Mouse (Mus musculus) WW6 (cell line): Measurements from ENCODE around the gene Cd274.
"Not testable (repeated sequence)": the region's sequence is repeated elsewhere in the genome, so short reads cannot be mapped to it uniquely, and the experiment has no call there.

Experiments used
- DNase-seq: peaks from one replicate; pipeline ENCODE4 v3.0.0-alpha.2; 2013; ENCODE audit warnings: low read depth, low spot score

Cd274 gene

DNA sequence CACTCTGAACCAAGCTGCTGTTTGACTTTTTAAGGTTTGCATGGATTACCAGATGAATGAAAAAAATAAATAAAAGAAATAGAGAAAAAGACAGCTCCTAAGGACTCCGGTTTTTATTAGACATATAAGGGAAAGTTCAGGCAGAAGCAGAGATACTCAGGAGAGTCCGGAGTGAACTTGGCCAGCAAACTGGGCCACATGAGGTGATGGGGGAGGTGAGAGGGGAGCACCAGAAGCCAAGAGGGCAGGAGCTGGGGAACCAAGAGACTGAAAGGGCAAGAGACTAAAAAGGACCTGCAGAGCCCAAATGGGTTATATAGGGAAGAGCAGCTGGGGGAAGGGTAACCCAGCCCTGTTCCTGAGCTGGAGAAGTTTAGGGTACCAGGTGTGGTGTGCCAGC is 27.5 kb downstream of the Cd274 start:
- DNase-seq, result no peak

DNA sequence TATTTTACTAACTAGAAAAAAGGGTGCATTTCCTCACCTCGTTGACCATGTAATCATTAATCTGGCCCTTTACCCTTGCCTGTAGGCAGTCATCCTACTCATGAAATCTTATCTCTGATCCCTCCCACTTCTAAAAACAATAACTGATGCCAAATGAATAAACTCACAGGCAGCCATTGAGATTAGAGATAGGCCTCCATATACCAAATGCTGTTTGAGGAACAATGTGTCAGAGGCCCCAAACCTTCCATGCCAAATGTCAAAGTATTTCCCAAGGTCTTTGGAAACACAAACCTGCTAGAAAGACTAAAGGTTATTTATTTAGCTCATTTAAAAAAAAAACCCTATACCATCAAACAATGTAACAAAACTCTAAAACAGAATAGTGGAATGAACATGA is 29.1 kb downstream of the Cd274 start:
- no peak for DNase-seq

DNA sequence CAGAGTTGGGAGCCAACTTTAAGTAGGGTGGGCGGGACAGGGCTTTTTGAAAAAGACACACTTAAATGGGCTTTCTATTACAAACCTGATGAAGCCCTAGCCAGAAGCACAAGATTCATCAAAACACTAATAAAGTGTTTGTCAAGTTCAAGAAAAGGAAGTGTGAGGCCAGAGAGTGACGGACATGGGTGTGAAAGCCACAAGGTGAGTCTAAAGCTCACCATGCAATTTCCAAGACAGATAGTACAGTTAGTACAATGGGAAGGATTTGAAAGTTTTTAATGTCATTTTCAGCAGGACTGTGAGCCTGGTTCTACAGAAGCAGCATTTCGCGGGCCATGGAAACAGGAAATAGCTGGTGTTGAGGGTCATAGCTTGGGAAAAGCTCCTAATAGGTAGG is 32.5 kb downstream of the Cd274 start:
- DNase-seq, result no peak

DNA sequence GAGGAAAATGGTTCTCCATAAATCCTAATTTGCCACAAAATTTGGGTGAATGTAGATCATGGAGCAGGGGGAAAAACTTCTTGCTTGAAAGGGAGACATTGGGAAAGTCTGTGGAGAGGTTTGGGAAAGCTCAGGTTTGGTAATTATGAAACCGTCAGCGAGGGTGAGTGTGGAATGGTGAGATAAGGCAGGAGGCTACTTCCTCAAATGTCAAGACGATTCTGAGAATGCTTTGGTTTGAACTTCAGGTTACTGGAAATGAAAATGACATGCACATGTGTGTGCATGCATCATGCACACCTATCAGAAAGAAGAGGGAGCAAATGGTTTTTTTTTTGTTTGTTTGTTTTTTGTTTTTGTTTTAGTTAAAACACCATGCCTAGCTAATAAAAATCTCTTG is 33.2 kb downstream of the Cd274 start:
- DNase-seq, result no peak

DNA sequence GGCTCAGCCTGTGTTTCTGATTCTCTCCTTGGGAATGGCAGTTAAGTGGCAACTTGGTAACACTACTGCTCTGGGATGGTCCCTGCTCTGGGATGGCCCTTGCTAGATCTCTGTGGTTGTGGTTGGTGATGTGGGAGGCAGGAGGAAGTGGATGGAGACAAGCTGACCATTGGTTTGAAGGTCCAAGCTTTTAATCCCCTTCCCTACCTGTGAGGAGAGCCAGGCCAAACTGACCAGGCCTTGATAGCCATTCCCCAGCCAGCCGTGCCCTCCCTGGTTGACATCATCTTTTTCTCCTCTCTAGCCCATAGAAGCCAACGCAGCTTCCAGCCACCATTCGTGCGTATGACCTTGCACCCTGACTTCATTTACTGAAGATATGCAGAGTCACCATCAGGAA is 35.4 kb downstream of the Cd274 start:
- no peak for DNase-seq

DNA sequence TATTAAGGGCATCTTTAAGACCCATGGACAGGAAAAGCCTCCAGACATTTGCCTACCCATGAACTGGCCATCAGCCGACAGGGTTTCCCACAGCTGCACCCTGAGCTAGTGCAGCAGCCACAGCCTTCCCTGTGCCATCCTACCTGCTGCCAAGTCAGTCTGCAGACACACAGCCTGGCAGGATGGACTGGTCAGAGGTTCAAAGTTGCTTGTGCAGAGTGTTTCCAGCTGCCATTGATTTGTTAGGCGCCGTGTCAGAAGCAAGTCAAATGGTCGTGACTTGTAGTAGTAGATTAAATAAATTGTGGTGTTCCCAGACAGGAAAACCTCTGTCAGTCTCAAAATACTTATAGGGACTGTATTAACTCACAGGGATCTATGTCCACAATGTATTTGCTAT is 36.0 kb downstream of the Cd274 start:
- no peak for DNase-seq

DNA sequence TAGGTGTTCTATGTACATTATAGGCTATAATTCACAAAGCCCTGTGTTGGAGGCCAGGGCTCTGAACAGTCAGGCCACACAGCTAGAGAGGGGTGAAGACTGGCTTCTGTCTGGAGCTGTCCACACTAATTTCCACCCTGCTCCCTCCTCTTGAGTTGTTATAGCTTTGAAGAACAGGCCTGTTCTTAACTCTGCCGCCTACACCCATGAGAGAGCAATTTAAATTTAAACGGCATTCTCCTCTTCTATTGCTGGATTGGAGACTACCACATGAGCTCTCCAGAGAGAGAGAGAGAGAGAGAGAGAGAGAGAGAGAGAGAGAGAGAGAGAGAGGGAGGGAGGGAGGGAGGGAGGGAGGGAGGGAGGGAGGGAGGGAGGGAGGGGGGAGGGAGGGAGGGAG is 38.1 kb downstream of the Cd274 start:
- DNase-seq, result no peak

DNA sequence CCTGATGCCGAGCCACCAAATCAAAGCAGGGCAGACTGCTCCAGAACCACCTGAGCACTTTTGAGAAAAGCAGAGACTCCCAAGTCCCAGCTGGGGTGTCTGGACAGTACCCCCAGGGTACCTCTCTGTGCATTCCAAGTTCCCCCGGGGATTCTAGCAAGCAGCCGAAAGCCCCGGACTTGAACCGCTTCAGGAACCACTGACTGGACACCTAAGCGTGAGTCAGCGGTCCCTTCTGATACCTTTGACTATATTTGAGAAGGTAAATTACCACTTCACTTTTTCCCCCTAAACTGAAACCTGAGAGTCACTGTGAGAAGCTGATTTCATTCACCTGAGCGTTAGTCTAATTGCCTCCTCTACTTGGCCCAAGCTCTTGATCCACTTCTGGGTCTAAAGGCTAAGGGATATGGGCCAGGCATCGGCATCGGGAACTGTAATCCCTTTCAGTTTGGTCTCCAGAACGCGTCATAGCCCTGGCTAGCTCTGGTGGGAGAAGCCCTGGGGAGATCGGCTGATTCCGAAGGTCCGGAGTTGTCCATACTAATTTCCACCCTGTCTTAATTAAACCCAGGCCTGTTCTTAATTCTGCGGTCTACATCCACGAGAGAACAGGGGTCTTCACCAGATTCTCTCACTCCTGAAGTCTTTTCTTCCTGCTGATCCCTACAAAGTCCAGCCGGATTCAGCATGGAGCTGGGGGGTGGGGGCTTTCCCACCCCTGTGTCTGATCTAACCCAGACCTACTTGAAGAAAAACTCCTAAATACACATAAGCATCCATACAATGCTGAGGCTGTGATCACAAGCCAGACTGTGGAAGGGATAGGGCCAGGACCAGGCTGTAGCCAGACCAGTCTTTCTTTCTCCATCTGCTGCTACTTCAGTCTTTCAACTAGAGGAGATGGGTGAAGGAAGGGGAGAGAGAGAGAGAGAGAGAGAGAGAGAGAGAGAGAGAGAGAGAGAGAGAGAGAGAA is 39.1 kb downstream of the Cd274 start:
- DNase-seq, result no peak

DNA sequence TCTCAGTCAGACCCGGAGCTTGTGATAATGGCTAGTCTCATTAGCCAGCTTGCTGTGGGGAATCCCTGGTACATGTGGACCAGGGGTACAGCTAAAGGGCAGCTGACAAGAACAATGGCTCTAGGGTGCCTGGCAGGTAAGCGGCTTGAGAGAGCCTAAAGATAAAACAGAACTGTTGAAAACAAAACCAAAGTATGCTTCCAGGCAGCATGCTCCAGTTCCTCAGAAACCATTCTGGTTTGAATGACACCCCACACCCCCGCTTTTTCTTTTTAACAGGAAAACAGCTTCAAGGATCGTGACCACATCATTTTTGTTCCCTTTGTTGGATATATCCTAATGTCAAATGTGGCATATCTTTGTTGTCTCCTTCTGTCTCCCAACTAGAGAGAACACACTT is 43.4 kb downstream of the Cd274 start, which contains the start of gene Pdcd1lg2:
TSS of gene Pdcd1lg2 (plus strand) at position 301 of the 400 bp plus-strand sequence.
- no peak for DNase-seq

DNA sequence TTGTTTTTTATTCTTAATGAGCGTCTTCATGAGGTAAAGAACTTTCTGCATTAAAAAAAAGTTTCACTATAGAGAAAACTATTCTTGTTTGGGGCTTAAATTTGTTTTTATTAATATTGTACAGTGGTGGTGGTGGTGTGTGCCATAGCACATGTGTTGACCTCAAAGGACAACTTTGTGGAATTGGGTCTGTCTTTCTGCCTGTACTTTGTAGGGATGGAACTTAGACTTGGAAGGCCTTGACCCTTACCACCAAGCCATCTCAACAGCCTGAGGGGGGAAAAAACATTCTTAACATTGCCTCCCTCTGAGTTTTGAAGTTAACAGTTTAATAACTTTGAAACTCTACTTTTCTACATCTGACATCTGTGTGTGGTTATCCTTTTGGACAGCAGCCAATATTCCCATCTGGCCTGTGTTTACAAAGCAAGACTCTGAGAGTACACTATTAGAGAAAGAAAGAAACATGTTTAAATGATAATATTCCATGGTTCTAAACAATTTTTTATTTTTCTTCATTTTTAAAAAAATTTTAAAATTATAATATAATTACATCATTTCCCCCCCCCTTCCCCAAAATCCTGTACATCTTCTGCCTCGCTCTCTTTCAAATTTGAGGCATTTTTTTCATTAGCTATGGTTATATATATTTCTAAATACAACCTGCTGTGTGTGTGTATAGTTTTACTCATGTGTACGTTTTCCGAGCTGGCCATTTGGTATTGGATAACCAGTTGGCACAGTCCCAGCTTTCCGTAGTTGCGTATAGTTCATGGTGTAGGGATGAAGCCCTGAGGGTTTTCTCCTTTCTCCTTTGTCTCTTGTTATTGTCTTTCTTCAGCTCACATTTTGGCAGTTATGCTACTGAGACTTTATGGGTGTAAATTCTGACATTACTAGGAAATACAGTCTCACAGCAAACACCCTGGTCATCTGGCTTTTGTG is 45.5 kb downstream of the Cd274 start:
- DNase-seq, result no peak

DNA sequence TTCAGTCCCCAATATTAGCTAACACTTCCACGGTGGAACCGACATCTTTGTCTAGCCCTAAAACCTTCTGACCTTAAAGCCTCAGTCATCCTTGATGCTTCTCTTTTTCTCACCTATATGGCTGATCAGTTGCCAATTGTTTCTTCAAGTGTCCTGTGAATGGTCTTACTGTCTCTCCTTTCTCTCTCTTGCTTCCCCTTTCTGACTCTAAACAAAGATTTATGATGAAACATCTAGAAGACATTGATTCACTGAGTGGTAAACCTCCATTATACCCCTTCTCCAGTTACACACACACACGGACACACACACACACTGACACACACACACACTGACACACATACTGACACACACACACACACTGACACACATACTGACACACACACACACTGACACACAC is 47.3 kb downstream of the Cd274 start:
- no peak for DNase-seq

DNA sequence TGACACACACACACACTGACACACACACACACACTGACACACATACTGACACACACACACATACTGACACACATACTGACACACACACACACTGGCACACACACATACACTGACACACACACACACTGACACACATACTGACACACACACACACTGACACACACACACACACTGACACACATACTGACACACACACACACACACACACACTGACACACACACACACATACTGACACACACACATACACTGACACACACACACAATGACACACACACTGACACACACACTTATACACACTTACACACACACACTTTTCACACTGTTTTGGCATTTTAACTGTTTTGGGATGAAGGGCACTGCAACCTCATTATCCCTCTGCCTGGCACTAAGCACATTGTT is 47.7 kb downstream of the Cd274 start:
- DNase-seq, result not testable (repeated sequence)

DNA sequence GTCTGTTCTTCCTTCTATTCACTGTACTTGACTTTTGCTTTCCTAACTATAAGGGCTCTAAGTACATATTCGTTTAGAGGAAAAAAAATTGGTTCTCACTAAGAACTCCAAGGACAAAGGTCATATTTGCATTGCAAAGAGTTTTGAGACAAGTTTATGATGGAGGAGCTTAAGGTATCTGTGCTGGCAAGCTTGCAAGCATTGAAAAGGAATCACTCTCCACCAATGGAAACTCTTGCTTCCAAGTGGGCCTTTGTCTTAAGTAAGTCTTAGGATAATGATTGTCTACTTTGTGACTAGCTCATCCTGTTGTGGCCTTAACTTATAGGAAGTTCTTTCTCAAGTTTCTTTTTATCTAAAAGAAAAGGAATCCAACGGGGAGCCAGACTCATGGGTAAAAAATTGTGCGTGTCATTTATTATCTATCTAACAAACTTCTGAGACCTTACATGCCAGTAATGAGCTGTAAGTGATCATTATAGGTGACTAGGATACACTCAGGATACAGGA is 49.2 kb downstream of the Cd274 start:
- DNase-seq, result no peak

DNA sequence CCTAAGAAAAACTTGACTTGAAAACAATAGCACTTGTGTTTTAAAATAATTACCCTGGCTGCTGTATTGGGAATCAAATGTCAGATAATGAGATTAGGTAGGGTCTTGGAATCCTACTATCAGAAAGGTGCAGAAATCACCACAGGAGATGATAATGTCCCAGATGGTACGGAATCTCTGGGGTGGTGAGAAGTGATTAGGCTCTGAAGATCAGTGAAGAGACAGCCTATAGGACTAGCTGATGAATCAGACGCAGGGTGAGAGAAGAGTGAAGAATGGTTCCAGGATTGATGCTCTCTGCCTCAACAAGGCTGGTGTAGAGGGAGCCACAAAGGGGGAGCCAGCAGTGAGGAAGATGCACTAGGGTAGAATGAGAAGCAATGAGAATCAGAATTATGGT is 49.9 kb downstream of the Cd274 start:
- DNase-seq, result no peak

DNA sequence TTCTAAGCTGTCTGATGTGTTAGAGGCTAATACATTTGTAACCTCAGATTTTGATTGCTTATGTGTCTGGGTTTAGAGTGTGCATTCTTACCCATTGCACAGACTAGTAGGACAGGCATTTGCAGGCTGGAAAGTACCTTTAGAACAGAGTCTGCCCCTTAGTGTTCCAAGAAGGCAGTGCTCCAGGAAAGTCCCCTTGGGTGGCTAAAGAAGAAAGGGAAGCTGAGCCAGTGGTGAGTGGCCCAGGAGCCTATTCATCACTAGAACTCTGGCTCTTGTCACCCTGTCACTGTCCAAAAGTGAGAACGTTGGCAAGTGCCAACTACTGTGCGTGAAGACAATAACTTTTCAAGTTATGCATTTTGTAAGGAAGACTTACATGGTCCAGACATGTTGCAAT is 50.6 kb downstream of the Cd274 start:
- DNase-seq, result no peak

DNA sequence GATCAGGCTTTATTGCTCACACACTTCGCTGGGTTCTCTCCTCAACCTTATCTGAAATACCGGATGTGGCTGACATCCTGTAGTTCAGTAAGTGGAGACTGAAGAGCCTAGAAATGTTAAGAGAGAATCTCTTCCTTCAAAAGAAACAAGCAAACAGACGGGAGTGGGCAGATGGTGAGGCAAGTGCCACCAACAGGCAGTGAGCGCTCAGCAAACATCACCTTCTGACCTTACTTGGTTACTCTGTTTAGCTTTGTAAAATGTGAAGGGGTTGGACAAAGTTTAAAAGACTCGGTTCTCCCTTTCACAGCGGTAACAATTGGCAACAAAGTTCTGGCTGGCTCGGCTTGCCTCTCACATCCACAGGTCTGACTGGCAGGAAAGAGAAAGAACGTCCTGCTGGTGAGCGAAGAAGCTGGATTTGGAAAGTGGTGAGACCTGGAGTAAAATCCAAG is 51.4 kb downstream of the Cd274 start:
- DNase-seq, result no peak

DNA sequence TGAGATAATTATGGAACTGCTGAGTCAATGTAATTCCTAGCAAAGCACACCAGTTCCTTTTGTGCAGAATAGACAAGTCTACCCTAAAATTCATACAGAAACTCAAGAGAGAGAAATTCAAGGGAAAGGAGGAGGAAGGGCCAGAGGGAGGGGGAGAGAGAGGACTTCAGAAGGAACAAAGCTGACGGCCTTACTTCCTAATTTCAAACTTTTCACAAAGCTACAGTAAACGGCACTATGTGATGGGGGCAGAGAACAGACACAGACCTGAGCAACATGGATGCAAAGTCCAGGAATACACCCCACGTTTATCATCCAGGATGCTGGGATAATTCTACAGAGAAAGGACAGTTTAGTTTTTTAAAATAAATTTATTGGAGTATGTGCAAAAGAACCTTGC is 52.3 kb downstream of the Cd274 start:
- no peak for DNase-seq

DNA sequence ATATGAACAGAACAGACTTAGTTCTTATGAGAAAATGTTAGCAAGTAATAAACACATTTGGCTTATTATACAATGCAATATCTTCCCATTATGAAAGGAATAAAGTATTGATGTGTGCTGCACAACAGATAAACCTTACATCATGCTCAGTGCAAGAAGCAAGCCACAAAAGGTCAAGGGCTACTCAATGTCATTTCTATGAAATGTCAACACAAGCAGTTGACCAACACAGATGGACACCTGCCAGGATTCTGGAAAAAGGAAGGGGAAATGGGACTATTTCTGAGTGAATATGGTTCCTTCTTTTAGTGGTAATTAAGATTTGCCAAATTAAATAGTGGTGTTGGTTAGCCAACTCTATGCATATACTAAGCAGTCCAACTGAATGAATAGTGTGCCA is 52.7 kb downstream of the Cd274 start:
- no peak for DNase-seq

DNA sequence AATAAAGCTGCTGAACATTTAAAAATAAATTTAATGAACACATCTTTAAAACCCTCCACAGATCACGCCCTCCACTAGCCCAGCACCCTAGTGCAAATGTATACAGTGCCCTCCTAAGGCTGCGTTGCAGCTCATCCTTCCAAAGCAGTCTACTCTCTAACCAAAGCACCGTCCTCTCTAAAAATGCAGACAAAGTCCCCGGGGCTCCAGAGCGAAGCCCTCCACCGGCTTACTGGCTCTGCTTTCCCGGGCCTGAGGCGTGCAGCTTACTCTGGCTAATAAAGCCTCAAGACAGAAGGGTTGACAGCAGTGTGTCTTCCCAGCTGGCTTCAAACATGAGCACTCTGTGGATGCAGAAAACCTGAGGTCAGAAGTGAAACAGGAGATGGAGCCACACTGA is 53.1 kb downstream of the Cd274 start:
- no peak for DNase-seq

DNA sequence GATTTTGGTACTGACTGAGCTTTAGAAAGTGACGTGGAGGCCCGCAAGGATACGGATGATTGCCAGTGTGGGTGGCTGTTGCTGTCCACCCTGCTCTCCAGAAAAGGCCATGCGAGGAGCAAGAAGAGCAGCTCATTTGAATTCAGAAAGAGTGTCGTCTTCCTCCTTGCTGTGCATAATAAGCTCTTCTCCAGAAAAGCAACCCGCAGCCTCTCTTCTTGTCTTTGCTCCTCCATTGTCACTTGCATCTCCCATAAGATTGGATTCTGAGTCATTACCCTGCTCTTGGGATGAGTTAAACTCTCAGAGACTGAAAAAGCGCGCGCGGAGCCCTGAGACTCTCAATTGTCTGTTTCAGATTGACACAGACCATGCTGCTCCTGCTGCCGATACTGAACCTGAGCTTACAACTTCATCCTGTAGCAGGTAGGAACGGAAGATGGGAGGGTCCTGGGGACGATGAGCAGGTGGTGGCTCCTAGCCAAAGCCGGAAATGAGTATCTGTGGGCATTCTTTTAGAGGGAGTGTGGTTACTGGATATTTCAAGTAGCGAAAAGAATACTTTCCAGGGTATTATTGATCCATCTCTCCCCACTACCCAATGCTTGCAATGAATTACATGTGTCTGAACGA is 54.9 kb downstream of the Cd274 start:
- no peak for DNase-seq

DNA sequence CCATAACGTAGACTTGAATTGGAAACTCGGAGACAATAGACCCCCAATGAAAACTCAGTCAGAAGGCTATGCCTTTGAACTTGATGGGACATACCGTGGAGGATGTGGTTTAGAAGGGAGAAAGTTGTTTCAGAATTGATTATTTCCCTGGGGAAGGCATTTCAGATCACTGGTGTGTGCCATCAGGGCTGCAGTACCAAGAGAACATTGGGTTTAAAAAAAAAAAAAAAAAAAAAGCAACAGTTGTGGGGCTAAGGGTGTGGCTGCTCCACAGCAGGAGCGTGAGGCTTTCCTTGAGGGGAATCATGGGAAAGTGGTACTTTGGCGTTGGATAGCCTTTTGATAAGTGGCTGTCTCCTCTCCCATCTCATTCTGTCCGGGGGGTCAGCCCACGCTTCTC is 55.5 kb downstream of the Cd274 start:
- DNase-seq, result no peak

DNA sequence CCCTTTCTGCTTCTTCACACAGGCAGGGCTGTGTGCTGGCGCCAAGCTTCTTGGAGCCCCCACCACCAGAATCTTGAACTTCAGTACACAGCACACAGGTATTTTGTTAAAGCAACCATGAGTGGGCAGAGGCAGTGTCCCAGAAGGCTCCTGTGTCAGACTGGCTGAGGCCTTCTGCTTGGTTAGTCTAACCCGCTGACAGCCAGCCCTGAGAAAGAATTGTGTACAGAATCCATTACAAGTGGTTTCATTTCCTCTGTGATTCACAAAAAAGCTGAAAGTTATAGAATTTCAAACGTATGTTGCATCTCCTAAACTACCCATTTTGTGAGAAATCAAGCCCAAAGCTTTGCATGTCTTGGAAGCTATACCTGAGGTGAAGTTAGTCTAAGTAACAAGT is 63.3 kb downstream of the Cd274 start:
- no peak for DNase-seq
